8 mouse cellular contexts compared by ENCODE assay signal in genomic region chr1:178405445-178405911, GRCm38 (mm10). TPM values are rescaled to one million over a fixed set of nuclear protein-coding genes. Genes with fewer than 3 reads are reported as not detected.
A peak's percentile ranks its signal among the peaks of the same experiment; 100 is the strongest.
DNase-seq lines count a peak whose midpoint lies in the region; ATAC-seq and TF ChIP-seq lines count a peak whose summit lies in the region.

No protein-coding gene starts in this region.

- H3K79me3 ChIP-seq in C2C12 (ENCODE audit: low read depth), result no peaks in the 10 kb centered on the region

- WGBS in heart, embryonic 13.5 days, result under 1% methylated on average over 23 of the region's 23 CpGs
- WGBS in liver, embryonic 12.5 days (ENCODE audit: insufficient replicate concordance), result under 1% methylated on average over 23 of the region's 23 CpGs
- under 1% methylated on average over 23 of the region's 23 CpGs for WGBS in stomach, embryonic 15.5 days

- no peaks in the 10 kb centered on the region for H3K27me3 ChIP-seq in C2C12 (ENCODE audit: control insufficient read depth, insufficient read depth, insufficient read length)
- no peaks in the 10 kb centered on the region for H3K27me3 ChIP-seq in erythroblast, embryonic 14.5 days (ENCODE audit: control insufficient read depth)
- no peaks in the 10 kb centered on the region for H3K27me3 ChIP-seq in heart, embryonic 13.5 days (replicated peaks)
- no peaks in the 10 kb centered on the region for H3K27me3 ChIP-seq in liver, embryonic 12.5 days (replicated peaks)
- H3K27me3 ChIP-seq in stomach, embryonic 15.5 days (replicated peaks), result no peaks in the 10 kb centered on the region

- H3K36me3 ChIP-seq in C2C12 (ENCODE audit: control insufficient read depth, insufficient read depth), result no peaks in the 10 kb centered on the region
- H3K36me3 ChIP-seq in erythroblast, embryonic 14.5 days (ENCODE audit: control insufficient read depth), result no peaks in the 10 kb centered on the region
- no peaks in the 10 kb centered on the region for H3K36me3 ChIP-seq in heart, embryonic 13.5 days
- no peaks in the 10 kb centered on the region for H3K36me3 ChIP-seq in liver, embryonic 12.5 days
- no peaks in the 10 kb centered on the region for H3K36me3 ChIP-seq in stomach, embryonic 15.5 days

- peak; percentile 95 for DNase-seq in brain, embryonic 14.5 days (ENCODE audit: low read depth)
- peak; percentile 88 for DNase-seq in kidney, postnatal 10 days
- DNase-seq in natural killer cell, adult 2 months (ENCODE audit: low spot score in 2 of 2), result peak; percentile 61 to 70

- no peak for TF ChIP-seq CTCF in C2C12 (IDR thresholded peaks at IDR 0.05; ENCODE audit: control insufficient read depth, insufficient read depth, insufficient read length)
- no peak for TF ChIP-seq CTCF in brain, embryonic 14.5 days (IDR thresholded peaks at IDR 0.05; ENCODE audit: borderline replicate concordance, extremely low read depth, insufficient read depth, insufficient read length)

- peak overlapping the region; percentile 55 for H3K4me3 ChIP-seq in C2C12 (ENCODE audit: insufficient read depth, poor library complexity, severe bottlenecking)
- H3K4me3 ChIP-seq in erythroblast, embryonic 14.5 days (replicated peaks), result peak overlapping the region; percentile 100
- peak overlapping the region; percentile 84 for H3K4me3 ChIP-seq in heart, embryonic 13.5 days
- peak overlapping the region; percentile 85 for H3K4me3 ChIP-seq in liver, embryonic 12.5 days
- peak overlapping the region; percentile 78 for H3K4me3 ChIP-seq in stomach, embryonic 15.5 days (replicated peaks)

- H3K27ac ChIP-seq in heart, embryonic 13.5 days (replicated peaks), result peak overlapping the region; percentile 100
- H3K27ac ChIP-seq in liver, embryonic 12.5 days, result peak overlapping the region; percentile 99
- H3K27ac ChIP-seq in stomach, embryonic 15.5 days, result peak overlapping the region; percentile 100

- no peaks in the 10 kb centered on the region for H3K9me3 ChIP-seq in erythroblast, embryonic 14.5 days (ENCODE audit: control insufficient read depth, low read length)
- H3K9me3 ChIP-seq in heart, embryonic 13.5 days, result no peaks in the 10 kb centered on the region
- H3K9me3 ChIP-seq in liver, embryonic 12.5 days (replicated peaks), result no peaks in the 10 kb centered on the region
- H3K9me3 ChIP-seq in stomach, embryonic 15.5 days, result no peaks in the 10 kb centered on the region

- no peaks in the 10 kb centered on the region for H3K79me2 ChIP-seq in C2C12 (ENCODE audit: control insufficient read depth, insufficient read depth)

- peak overlapping the region; percentile 99 for H3K9ac ChIP-seq in heart, embryonic 13.5 days
- peak overlapping the region; percentile 97 for H3K9ac ChIP-seq in liver, embryonic 12.5 days
- peak overlapping the region; percentile 96 for H3K9ac ChIP-seq in stomach, embryonic 15.5 days

- ATAC-seq in heart, embryonic 13.5 days (ENCODE audit: extremely low read depth, insufficient number of reproducible peaks, low FRiP score, low TSS enrichment), result peak; percentile 81
- peak; percentile 85 for ATAC-seq in liver, embryonic 12.5 days
- peak; percentile 88 for ATAC-seq in stomach, embryonic 15.5 days (ENCODE audit: insufficient read depth, low FRiP score, low read depth)

- peaks cover 34% of the 10 kb centered on the region for H3K4me1 ChIP-seq in erythroblast, embryonic 14.5 days (ENCODE audit: control insufficient read depth)
- peaks cover 8% of the 10 kb centered on the region for H3K4me1 ChIP-seq in heart, embryonic 13.5 days
- H3K4me1 ChIP-seq in liver, embryonic 12.5 days, result peaks cover 28% of the 10 kb centered on the region
- H3K4me1 ChIP-seq in stomach, embryonic 15.5 days, result no peaks in the 10 kb centered on the region

- H3K4me2 ChIP-seq in heart, embryonic 13.5 days, result peak overlapping the region; percentile 79
- peak overlapping the region; percentile 80 for H3K4me2 ChIP-seq in liver, embryonic 12.5 days
- peak overlapping the region; percentile 60 for H3K4me2 ChIP-seq in stomach, embryonic 15.5 days

- TF ChIP-seq POLR2A in brain, embryonic 14.5 days (IDR thresholded peaks at IDR 0.05; ENCODE audit: borderline replicate concordance, extremely low read depth, insufficient read depth, insufficient read length, poor library complexity, severe bottlenecking), result peak; percentile 53; the same call in 1 of the 2 replicates

- H3ac ChIP-seq in C2C12 (ENCODE audit: control insufficient read depth, insufficient read length, low read depth), result peak overlapping the region; percentile 100

TF ChIP-seq in C2C12, 6 proteins besides CTCF, POLR2A, EP300 and RAD21:
- TF ChIP-seq CEBPB (IDR thresholded peaks at IDR 0.05; ENCODE audit: low read depth) (no peak), MAX (IDR thresholded peaks at IDR 0.05) (peak; percentile 55)

RNA-seq across cellular contexts. Expression of gene Efcab2, which starts 0.4 kb away (rescaled TPM):
- 0.25 TPM for polyA plus RNA-seq in C2C12 (2012; fragmentation: generic; extraction: Trizol)
- polyA plus RNA-seq in brain, embryonic 14.5 days (2012; rRNA removed), result 2.0 and 3.7 TPM in 2 replicates
- polyA plus RNA-seq in erythroblast, embryonic 14.5 days (2012), result 0.02 and 0.06 TPM in 2 replicates
- polyA plus RNA-seq in heart, embryonic 13.5 days (2015; fragmentation: Nextera tagmentation; extraction: Ambion mirVana), result 12.1 and 12.3 TPM in 2 replicates
- polyA plus RNA-seq in liver, embryonic 12.5 days (2016; fragmentation: Nextera tagmentation; extraction: Ambion mirVana), result 4.6 and 5.2 TPM in 2 replicates
- polyA plus RNA-seq in stomach, embryonic 15.5 days (2015; fragmentation: Nextera tagmentation; extraction: Ambion mirVana), result 6.3 and 6.9 TPM in 2 replicates

Comparison
In these comparisons a context has a peak if more than half of its experiments do, and no peak if none do; other contexts are left out.
1. Peak in every context shown above with its lines: DNase-seq, ATAC-seq, H3K4me3 ChIP-seq and H3K27ac ChIP-seq.